Mouse (Mus musculus) lung, postnatal 0 days (tissue): Measurements from ENCODE around the gene Chac2. TPM values are rescaled to one million over a fixed set of nuclear protein-coding genes. Genes with fewer than 3 reads are reported as not detected.
"Not testable (repeated sequence)": the region's sequence is repeated elsewhere in the genome, so short reads cannot be mapped to it uniquely, and the experiment has no call there.

Experiments used
- ATAC-seq: fragments of 200-750 bp; cut with Nextera tagmentation; 2 replicates; pipeline ENCODE4 v1.8.0; 2017; ENCODE audit warnings: moderate library complexity
- DNase-seq: peaks from one replicate; pipeline ENCODE4 v3.0.0-alpha.2; 2016; ENCODE audit warnings: low spot score
- H3K27ac ChIP-seq: fragments of 300-500 bp; sonication (generic); 2 replicates; pipeline ENCODE4 v1.5.1; 2014; ENCODE audit warnings: antibody characterized with exemption, mild to moderate bottlenecking, low read length, mixed read lengths
- H3K27me3 ChIP-seq: fragments of 300-500 bp; sonication (generic); replicated peaks from 2 replicates; pipeline ENCODE4 v1.6.1; 2014; ENCODE audit warnings: low read length, mixed read lengths; ENCODE audit not compliant: insufficient read depth
- H3K36me3 ChIP-seq: fragments of 300-500 bp; sonication (generic); 2 replicates; pipeline ENCODE4 v1.6.1; 2014; ENCODE audit warnings: low read length, mixed read lengths; ENCODE audit not compliant: insufficient read depth
- H3K4me1 ChIP-seq: fragments of 300-500 bp; sonication (generic); 2 replicates; pipeline ENCODE4 v1.6.1; 2014; ENCODE audit warnings: antibody characterized with exemption, low read depth, low read length, mixed read lengths; ENCODE audit not compliant: insufficient read depth
- H3K4me2 ChIP-seq: fragments of 300-500 bp; sonication (generic); replicated peaks from 2 replicates; pipeline ENCODE4 v1.6.1; 2014; ENCODE audit warnings: low read depth, mild to moderate bottlenecking, low read length, moderate library complexity, mixed read lengths
- H3K4me3 ChIP-seq: fragments of 300-500 bp; sonication (generic); 2 replicates; pipeline ENCODE4 v1.5.1; 2014; ENCODE audit warnings: low read depth, low read length
- H3K9ac ChIP-seq: fragments of 300-500 bp; sonication (generic); replicated peaks from 2 replicates; pipeline ENCODE4 v1.6.1; 2014; ENCODE audit warnings: low read depth, mild to moderate bottlenecking
- H3K9me3 ChIP-seq: fragments of 300-500 bp; sonication (generic); 2 replicates; pipeline ENCODE4 v1.6.1; 2016; ENCODE audit warnings: low read length, mixed read lengths
- CTCF ChIP-seq: IDR thresholded peaks from 2 replicates; pipeline ENCODE4 v1.5.1; 2016; ENCODE audit warnings: antibody characterized with exemption, mild to moderate bottlenecking
- EP300 ChIP-seq: IDR thresholded peaks from 2 replicates; pipeline ENCODE4 v1.6.1; 2016; ENCODE audit warnings: antibody characterized with exemption, mild to moderate bottlenecking, control low read depth
- WGBS: fragments of 180-500 bp; shearing (Covaris S2); extraction: QIAGEN DNeasy Blood & Tissue Kit; methylation state at CpG from one replicate; pipeline ENCODE4 v1.1.7; 2014; 5-methylcytosine and 5-hydroxymethylcytosine counted together
- polyA plus RNA-seq: library from polyadenylated mRNA; unstranded; fragments of >200 nt; fragmentation: Nextera tagmentation; extraction: Ambion mirVana; gene quantifications from 2 replicates; pipeline ENCODE4 v1.2.1, GENCODE M21; 2015

Gene Chac2
- 12.6 and 14.1 TPM in 2 replicates for polyA plus RNA-seq

- DNase-seq, result peak; percentile 96
- Histone ChIP-seq H3K4me1 (peaks cover 4% of the 10 kb centered on the region; the same call in 1 of the 2 replicates), H3K9me3 (no peaks in the 10 kb centered on the region), H3K4me2 (peak within 1 kb of the TSS; percentile 76), H3K27me3 (no peaks in the 10 kb centered on the region), H3K9ac (peak within 1 kb of the TSS; percentile 66), H3K36me3 (no peaks in the 10 kb centered on the region), H3K27ac (peak within 1 kb of the TSS; percentile 85), H3K4me3 (peak within 1 kb of the TSS; percentile 63)
- WGBS, result 1% methylated on average over 22 of the region's 22 CpGs
- peak; percentile 98 for ATAC-seq
- TF ChIP-seq EP300, result no peak
- no peak for TF ChIP-seq CTCF
Measured at GRCm38 (mm10) chr11:30985877-30986624, at the start of gene Chac2. Gene Chac2 (minus strand): TSS chr11:30986350.

- no peak overlapping the region for H3K4me2 ChIP-seq
- H3K4me1 ChIP-seq, result no peaks in the 10 kb centered on the region
- ATAC-seq, result no peak
- H3K27ac ChIP-seq, result no peak overlapping the region
- H3K4me3 ChIP-seq, result no peak overlapping the region
- H3K36me3 ChIP-seq, result no peaks in the 10 kb centered on the region
- DNase-seq, result no peak
- no peak overlapping the region for H3K9ac ChIP-seq
- no peak for TF ChIP-seq CTCF
- no peak for TF ChIP-seq EP300
- WGBS, result 94% methylated on average over 4 of the region's 4 CpGs
- no peaks in the 10 kb centered on the region for H3K9me3 ChIP-seq
- H3K27me3 ChIP-seq, result no peaks in the 10 kb centered on the region
Measured at GRCm38 (mm10) chr11:31034958-31035357, 48.8 kb upstream of the Chac2 start.

- H3K9me3 ChIP-seq, ATAC-seq, H3K9ac ChIP-seq, DNase-seq, H3K4me2 ChIP-seq, H3K27me3 ChIP-seq, H3K27ac ChIP-seq, H3K36me3 ChIP-seq, H3K4me3 ChIP-seq, H3K4me1 ChIP-seq: not testable (repeated sequence)
- 74% methylated on average over 15 of the region's 15 CpGs for WGBS
Measured at GRCm38 (mm10) chr11:31017466-31017865, 31.3 kb upstream of the Chac2 start.

GRCm38 (mm10) chr11:31009668-31010067 lies 23.5 kb upstream of the Chac2 start:
- H3K27ac ChIP-seq, H3K36me3 ChIP-seq, DNase-seq, H3K4me1 ChIP-seq, H3K4me2 ChIP-seq, H3K9ac ChIP-seq, H3K9me3 ChIP-seq, H3K4me3 ChIP-seq, H3K27me3 ChIP-seq, ATAC-seq: not testable (repeated sequence)
- WGBS, result 89% methylated on average over 1 of the region's 1 CpGs

- H3K4me2 ChIP-seq, result no peak overlapping the region
- H3K4me3 ChIP-seq, result no peak overlapping the region
- no peak overlapping the region for H3K27ac ChIP-seq
- no peaks in the 10 kb centered on the region for H3K9me3 ChIP-seq
- ATAC-seq (peak; percentile 46; the same call in 1 of the 2 replicates), DNase-seq (peak; percentile 20)
- TF ChIP-seq CTCF (no peak), EP300 (no peak)
- H3K4me1 ChIP-seq, result no peaks in the 10 kb centered on the region
- no peaks in the 10 kb centered on the region for H3K36me3 ChIP-seq
- 70% methylated on average over 4 of the region's 4 CpGs for WGBS
- no peak overlapping the region for H3K9ac ChIP-seq
- H3K27me3 ChIP-seq, result no peaks in the 10 kb centered on the region
Measured at GRCm38 (mm10) chr11:31001169-31001908, 15.2 kb upstream of the Chac2 start.

GRCm38 (mm10) chr11:31000028-31000427 lies 13.9 kb upstream of the Chac2 start:
- H3K9me3 ChIP-seq, result no peaks in the 10 kb centered on the region
- no peak for ATAC-seq
- H3K36me3 ChIP-seq, result no peaks in the 10 kb centered on the region
- H3K4me2 ChIP-seq, result no peak overlapping the region
- no peak overlapping the region for H3K4me3 ChIP-seq
- WGBS, result 87% methylated on average over 2 of the region's 2 CpGs
- no peaks in the 10 kb centered on the region for H3K27me3 ChIP-seq
- H3K27ac ChIP-seq, result no peak overlapping the region
- no peak for DNase-seq
- H3K4me1 ChIP-seq, result no peaks in the 10 kb centered on the region
- no peak for TF ChIP-seq CTCF
- no peak for TF ChIP-seq EP300
- H3K9ac ChIP-seq, result no peak overlapping the region
